Mouse (Mus musculus): ENCODE measurements around the gene Tmem214.

GRCm38 (mm10) chr5:30822689-30823088 lies 45.1 kb upstream of the Tmem214 start:
- TF ChIP-seq CTCF (IDR thresholded peaks at IDR 0.05; ENCODE audit: low read depth, low read length) = no peak
- no peak for TF ChIP-seq POLR2A (IDR thresholded peaks at IDR 0.05; ENCODE audit: insufficient read depth, low read length)
